Mouse (Mus musculus): ENCODE data around the gene Frmd6. TPM values are rescaled to one million over a fixed set of nuclear protein-coding genes. Genes with fewer than 3 reads are reported as not detected.
A peak's percentile ranks its signal among the peaks of the same experiment; 100 is the strongest.

The Frmd6 gene
- total RNA-seq, 2 experiments from 2014 or later: 38.3 to 41.1 TPM

DNA sequence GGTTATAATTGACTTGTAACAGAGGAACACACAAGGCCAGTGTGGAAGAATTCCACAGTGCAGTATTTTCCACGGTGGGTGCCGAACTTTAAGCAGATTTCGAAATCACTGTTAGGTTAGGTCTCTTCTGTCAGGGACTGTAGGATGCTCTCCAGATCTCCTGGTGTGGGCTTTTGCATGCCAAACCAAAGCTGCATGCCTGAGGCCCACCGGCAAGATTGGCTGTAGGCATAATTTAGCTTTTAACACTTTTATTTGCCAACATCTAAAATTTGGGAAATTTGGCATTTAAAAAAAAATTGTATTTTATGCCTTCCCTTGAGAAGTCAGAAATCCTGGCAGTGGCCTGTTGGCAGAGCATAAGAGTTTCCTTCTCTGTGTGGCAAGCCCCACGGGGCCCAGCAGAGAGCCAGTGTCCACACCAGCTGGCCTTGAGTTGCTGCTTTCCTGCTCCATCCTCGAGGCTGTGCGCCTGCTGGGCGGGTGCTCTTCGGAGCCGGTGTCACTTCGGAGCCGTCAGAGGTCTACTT lies 12.5 kb downstream of the Frmd6 start:
- intact Hi-C loops (cut with DNase I): no loop called here
- DNase-seq: peak in 1 of 2 experiments; percentile 36

GRCm38 (mm10) chr12:70845371-70845770 lies 20.1 kb downstream of the Frmd6 start:
- no peak for DNase-seq
- intact Hi-C loops (cut with DNase I): no loop called here

GRCm38 (mm10) chr12:70849024-70849423 lies 23.7 kb downstream of the Frmd6 start:
- intact Hi-C loops (cut with DNase I): no loop called here
- no peak for DNase-seq

GRCm38 (mm10) chr12:70849517-70850291 lies 24.4 kb downstream of the Frmd6 start:
- DNase-seq: no peak

DNA sequence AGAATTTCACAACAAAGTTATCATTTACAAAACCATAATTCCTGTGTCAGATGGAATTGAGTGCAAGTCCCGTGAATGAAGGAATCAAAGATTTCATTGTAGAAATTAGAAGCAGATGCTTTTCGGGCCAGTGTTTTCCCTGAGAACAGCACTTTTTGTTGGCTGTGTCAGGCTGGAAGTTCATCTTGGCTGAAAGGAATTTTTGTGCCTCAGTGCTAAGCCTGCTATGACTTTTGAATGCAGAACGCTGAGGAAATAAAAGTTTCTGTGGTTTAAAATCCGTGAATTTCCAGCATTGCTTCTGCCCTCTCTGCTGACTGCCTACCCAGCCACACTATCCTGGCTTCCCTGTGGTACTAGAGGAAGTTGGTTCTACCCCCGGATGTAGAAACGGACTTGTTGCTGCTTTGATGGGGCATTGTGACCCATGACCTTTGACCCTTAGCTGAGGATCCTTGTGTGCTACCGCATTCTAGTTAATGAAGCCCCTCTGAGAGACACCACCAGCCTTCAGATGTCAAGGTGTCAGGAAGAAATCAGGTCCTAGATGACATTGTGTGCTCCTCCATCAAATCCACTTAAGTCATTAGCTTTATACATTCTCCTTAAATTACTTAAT lies 26.1 kb downstream of the Frmd6 start:
- intact Hi-C loops (cut with DNase I): no loop called here
- no peak for DNase-seq

More at GRCm38 (mm10) chr12:70849517-70850291, 24.4 kb downstream of the Frmd6 start:
- intact Hi-C loops (cut with DNase I): no loop called here

DNA sequence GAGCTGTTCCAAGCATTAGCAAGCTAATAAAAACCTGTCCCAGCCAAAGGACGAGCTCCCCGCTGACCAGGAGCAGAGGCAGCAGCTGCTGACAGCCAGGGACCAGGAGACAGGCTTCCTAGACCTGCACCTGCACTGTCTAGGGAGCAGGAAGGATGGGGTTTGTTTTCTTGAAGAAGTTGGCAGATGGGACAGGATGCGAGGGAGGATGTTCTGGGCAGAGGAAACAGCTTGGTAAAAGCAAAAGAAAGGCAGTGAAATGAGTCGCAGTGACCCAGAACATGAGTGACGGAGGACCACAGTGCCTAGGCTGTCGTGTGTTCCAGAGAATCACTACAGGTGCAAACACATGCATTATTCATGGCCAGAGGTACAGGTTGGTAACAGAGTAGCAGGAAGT lies 27.7 kb downstream of the Frmd6 start:
- DNase-seq: no peak
- intact Hi-C loops (cut with DNase I): no loop called here

- intact Hi-C loops (cut with DNase I): no loop called here
- no peak for DNase-seq
Observed at GRCm38 (mm10) chr12:70855678-70856077, 30.4 kb downstream of the Frmd6 start.

DNA sequence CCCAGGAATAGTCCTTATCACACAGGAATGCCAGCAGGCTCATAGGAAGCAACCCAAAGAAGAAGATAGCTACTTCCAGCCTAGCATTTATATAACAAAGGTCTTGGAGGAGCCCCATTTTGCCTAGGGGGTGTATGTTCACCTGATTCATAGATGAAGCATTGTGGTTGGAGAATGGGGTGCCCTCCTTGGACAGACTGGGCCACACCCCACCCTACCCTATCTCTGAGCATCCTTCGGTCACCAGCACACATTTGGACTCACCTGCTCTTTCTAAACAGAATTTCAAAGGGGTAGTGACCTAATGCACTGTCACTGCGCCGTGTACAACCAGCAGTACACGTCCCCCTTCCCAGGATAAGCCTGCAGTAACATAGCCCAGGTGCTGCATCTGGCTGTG lies 31.5 kb downstream of the Frmd6 start:
- intact Hi-C loops (cut with DNase I): no loop called here
- DNase-seq: no peak

DNA sequence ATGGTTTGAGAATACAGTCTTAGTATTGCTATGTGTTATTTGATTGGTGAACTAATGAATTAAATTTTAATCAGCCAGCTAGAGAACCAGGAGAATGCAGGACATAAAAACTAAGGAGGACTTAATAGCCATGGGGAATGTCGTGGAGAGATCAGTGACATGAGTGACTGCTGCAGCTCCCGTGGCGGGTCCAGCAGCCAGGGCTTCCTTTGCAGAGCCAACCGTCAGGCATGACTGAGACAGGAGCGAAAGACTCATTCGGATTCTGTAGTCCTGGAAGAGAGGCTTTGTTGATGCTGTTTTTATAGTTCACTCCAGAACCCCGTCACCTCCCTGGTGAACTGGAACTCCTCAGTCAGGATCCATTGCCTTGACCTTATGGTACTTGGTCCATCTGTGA lies 38.0 kb downstream of the Frmd6 start:
- intact Hi-C loops (cut with DNase I): no loop called here
- DNase-seq: no peak

DNA sequence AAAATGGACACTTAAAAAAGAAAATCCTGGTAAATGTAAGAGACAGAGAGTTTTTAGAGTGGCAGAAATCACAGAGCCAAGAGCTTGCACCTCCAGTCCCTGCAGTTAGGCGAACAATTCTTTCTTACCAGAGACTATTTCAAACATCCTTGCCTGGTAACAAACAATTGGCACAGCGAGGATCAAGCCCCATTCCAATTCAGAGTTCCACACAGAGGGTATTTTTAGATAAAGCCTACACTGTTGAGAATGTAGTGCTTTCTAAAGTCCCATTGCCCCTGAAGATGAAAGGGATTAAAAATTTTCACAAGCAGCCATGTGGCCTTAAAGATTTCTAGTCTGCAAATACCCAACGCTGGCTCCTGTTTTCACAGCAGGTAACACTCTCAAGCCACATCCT lies 42.5 kb downstream of the Frmd6 start:
- intact Hi-C loops (cut with DNase I): no loop called here
- no peak for DNase-seq

- intact Hi-C loops (cut with DNase I): no loop called here
- no peak for DNase-seq
Observed at GRCm38 (mm10) chr12:70868190-70868987, 43.1 kb downstream of the Frmd6 start.

GRCm38 (mm10) chr12:70868988-70869291 lies 43.6 kb downstream of the Frmd6 start:
- no peak for DNase-seq
- intact Hi-C loops (cut with DNase I): no loop called here

DNA sequence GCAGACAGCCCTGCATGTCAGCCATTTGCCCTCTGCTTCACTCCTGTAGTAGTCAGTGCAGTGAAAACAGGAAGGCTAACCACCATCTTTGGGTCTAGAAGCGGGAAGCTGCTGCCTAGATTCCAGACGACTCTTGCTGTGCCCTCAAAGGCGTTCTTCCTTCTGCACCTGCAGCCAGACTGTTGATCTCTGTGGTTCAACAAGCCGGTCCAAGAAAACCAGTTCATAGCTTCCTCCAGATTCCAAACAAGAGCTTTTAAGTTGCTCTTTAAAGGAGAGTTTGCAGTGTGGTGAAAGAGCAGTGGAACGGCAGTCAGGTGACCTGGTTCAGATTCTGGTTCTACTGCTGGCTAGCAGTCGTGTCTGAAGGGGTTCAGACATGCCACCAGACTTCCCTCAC lies 48.2 kb downstream of the Frmd6 start:
- intact Hi-C loops (cut with DNase I): no loop called here
- DNase-seq: no peak

GRCm38 (mm10) chr12:70876270-70876998 lies 51.1 kb downstream of the Frmd6 start:
- intact Hi-C loops (cut with DNase I): no loop called here
- DNase-seq: no peak

DNA sequence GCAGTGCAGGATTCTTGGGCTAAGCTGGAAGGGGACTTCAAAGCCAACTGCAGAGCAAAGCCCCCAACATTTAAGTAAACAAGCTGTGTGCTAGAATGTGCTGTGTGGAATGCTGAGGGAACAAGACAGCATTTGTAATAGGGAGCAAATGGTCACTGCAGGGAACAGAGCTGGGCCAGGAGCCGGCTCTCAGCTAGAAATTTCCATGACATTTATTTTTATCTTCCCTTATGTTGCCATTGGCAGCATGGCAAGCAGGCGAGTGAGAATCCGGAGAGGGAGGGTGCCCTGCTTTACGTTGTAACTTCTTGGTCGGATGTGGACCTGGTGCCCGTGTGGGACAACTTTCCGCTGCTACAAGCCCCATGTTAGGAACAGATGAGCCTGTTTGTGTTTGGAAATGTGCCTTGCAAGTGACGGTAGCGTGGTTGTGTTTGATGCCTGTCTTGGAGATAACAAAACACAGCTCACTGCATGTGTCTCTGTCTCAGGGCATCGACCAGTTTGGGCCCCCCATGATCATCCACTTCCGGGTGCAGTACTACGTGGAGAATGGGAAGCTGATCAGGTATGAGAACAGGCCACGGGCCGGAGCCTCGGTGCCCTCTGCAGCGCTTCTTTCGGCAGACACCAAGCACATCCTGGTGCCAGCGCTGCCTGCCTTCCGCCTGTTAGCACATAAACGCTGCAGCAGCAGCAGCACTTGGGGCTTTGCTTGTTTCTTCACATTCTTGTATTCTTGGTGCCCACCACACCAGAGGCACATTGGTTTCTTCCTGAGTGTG lies 52.8 kb downstream of the Frmd6 start:
- no peak for DNase-seq
- intact Hi-C loops (cut with DNase I): no loop called here

GRCm38 (mm10) chr12:70880396-70880975 lies 55.2 kb downstream of the Frmd6 start:
- DNase-seq: no peak
- intact Hi-C loops (cut with DNase I): loop anchor here (5.0 kb wide), 1 partner anchor 53 kb away; the partner anchor contains the start of gene Frmd6

GRCm38 (mm10) chr12:70881340-70881739 lies 56.0 kb downstream of the Frmd6 start:
- peak; percentile 77 to 83 for DNase-seq
- intact Hi-C loops (cut with DNase I): loop anchor here (5.0 kb wide), 1 partner anchor 54 kb away; the partner anchor contains the start of gene Frmd6

- peak in 1 of 2 experiments; percentile 47 for DNase-seq
- intact Hi-C loops (cut with DNase I): loop anchor here (5.0 kb wide), 1 partner anchor 55 kb away; the partner anchor contains the start of gene Frmd6
Observed at GRCm38 (mm10) chr12:70881854-70882253, 56.5 kb downstream of the Frmd6 start.

- no peak for DNase-seq
- intact Hi-C loops (cut with DNase I): loop anchor here (5.0 kb wide), 1 partner anchor 56 kb away; the partner anchor contains the start of gene Frmd6
Observed at GRCm38 (mm10) chr12:70883141-70883540, 57.8 kb downstream of the Frmd6 start.
